Mouse (Mus musculus) CD4-positive naive resting alpha-beta T cell, adult 76 days (primary cell): ENCODE results near the gene Marcksl1. TPM values are rescaled to one million over a fixed set of nuclear protein-coding genes. Genes with fewer than 3 reads are reported as not detected.

ENCODE experiments used
- total RNA-seq: library from RNA; stranded (reverse); gene quantifications from one replicate; pipeline ENCODE4 v1.2.4, GENCODE M21; 2023

Gene Marcksl1
- total RNA-seq, result 19.7 TPM

DNA sequence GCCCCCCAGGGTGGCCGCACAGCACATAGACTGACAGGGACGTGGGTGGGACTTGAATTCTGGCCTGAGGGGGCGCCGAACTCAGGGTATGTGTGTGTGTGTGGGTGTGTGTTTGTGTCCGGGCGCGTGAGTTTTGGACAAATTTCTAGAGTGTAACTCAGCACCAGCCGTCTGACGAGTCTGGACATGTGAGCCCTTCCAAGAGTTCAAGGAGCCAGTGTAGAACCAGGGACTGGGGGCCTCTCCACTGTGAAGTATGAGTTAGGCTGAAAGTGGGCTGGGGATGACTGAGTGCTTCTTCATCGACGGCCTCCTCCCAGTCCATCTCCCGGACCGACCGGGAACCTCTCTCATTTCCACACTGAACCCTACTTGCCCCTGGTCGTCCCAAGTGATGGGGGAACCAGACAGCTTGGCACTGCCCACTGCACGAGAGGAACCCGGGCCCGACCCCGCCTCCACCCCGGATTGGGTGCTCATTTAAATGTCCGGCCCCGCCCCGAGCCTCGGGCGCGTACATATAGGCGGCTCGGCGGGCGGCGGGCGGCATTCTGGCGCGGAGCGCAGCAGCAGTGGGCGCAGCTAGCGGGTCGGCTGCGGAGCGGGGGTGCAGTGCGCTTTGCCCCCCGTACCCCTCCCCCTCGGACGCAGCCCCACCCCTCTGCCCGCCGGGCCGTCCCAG, at the start of gene Marcksl1:
Gene Marcksl1 (plus strand): TSS at position 496 of the 682 bp plus-strand sequence.

DNA sequence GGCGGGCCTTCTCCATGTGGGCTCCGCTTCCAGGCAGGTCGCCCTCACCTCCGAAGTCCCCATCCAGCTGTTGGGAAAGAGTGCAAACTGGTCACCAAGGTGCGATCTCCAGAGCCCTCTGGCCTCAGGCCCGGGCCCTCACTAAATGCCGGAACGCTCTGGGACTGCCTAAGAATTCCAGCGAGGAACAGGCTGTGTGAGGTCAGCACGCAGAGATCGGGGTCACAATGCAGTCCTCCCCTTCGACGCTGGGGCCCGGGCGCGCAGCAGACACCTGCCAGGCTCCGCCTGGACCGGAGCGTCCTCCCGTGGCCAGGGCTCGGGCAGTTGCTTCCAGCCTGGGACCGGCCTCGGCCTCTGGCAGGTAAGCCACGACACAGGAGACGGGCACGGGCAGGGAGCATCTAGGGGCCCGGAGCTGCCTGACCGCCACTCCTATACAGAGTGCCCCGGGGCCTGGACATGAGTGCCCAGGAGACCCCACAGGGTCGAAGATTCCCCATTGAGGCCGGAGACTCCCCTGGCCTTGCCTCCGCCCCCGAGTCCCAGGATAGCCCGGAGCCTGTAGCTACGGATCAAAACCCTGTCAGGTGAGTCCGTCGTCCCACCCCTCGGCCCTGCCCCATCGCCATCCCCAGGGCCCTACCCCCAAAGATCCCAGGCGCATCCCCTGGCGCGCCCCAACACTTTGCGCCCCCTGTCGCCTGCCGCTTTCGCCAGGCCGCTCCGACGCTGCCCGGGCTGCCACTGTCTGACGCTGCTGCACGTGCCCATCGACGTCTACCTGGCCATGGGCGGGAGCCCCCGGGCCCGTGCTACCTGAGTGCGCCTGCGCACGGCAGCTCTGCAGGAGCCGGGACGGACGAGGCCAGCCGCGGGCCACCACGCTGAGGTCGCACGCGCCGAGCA, 22.2 kb upstream of the Marcksl1 start, which contains the start of the genes Tssk3 and Fam229a:
Gene Tssk3 (minus strand): TSS at position 51 of the 909 bp plus-strand sequence.
Gene Fam229a (plus strand): TSS at position 219 of the 909 bp plus-strand sequence.

DNA sequence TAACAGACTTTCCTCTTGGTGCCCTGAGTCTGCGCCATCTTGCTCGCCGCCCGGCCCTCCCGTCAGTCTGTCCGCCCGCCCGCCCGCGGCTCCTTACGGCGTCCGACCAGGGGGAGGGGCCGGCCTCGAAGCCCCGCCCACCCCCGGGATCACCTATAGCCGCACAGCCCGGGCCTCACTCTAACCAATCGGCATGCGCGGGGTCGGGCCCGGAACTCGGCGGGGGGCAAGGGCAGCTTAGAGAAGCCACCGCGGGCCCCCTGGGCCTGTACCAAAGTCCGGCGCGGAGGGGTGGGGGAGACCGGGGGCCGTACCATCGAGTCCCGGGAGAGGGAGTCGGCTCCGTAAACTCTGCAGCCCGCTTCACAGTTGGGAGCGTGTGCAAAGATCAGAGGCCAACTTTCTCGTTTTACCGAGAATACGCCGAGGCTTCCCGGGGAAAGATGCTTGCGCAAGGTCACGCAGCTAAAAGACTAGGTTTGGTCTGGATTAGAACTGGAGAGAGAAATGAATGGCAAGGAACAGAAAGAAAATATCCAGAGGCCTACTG, 29.3 kb downstream of the Marcksl1 start, which contains the start of gene Hdac1:
Gene Hdac1 (minus strand): TSS at position 122 of the 550 bp plus-strand sequence.

Other genes with a start within 250 kb of the Marcksl1 start
- not detected for gene Sync, start 226.0 kb upstream of the Marcksl1 start, total RNA-seq
- 168 TPM for gene Rbbp4, start 178.2 kb upstream of the Marcksl1 start, total RNA-seq
- 35.2 TPM for gene Zbtb8os, start 177.9 kb upstream of the Marcksl1 start, total RNA-seq
- gene Zbtb8a, start 135.5 kb upstream of the Marcksl1 start, total RNA-seq, result 1.8 TPM
- gene Zbtb8b, start 72.7 kb upstream of the Marcksl1 start, total RNA-seq, result not detected
- gene Bsdc1, start 52.0 kb upstream of the Marcksl1 start, total RNA-seq, result 163 TPM
- gene Tssk3, start 22.6 kb upstream of the Marcksl1 start, total RNA-seq, result not detected
- 1.9 TPM for gene Fam229a, start 22.4 kb upstream of the Marcksl1 start, total RNA-seq
- 127 TPM for gene Hdac1, start 29.1 kb downstream of the Marcksl1 start, total RNA-seq
- 749 TPM for gene Lck, start 60.1 kb downstream of the Marcksl1 start, total RNA-seq
- gene Fam167b, start 65.0 kb downstream of the Marcksl1 start, total RNA-seq, result 1.2 TPM
- gene Eif3i, start 87.1 kb downstream of the Marcksl1 start, total RNA-seq, result 173 TPM
- 173 TPM for gene Tmem234, start 87.1 kb downstream of the Marcksl1 start, total RNA-seq
- gene Dcdc2b, start 100.7 kb downstream of the Marcksl1 start, total RNA-seq, result 3.7 TPM
- 17.3 TPM for gene Iqcc, start 105.5 kb downstream of the Marcksl1 start, total RNA-seq
- gene Ccdc28b, start 110.4 kb downstream of the Marcksl1 start, total RNA-seq, result 6.2 TPM
- 63.2 TPM for gene Txlna, start 127.5 kb downstream of the Marcksl1 start, total RNA-seq
- gene Kpna6, start 159.2 kb downstream of the Marcksl1 start, total RNA-seq, result 31.4 TPM
- gene Tmem39b, start 183.3 kb downstream of the Marcksl1 start, total RNA-seq, result 13.0 TPM
- 126 TPM for gene Khdrbs1, start 228.7 kb downstream of the Marcksl1 start, total RNA-seq